Mouse (Mus musculus) R1 (cell line): ENCODE results near the gene Pou5f1.
"Not testable (repeated sequence)": the region's sequence is repeated elsewhere in the genome, so short reads cannot be mapped to it uniquely, and the experiment has no call there.

Experiments used
- DNase-seq: peaks from one replicate; pipeline ENCODE4 v3.0.0-alpha.2; 2018; ENCODE audit warnings: low read depth, low spot score

Pou5f1 gene

GRCm38 (mm10) chr17:35505776-35506175 is at the start of gene Pou5f1:
TSS of gene Pou5f1 (plus strand) at chr17:35506018.
- peak; percentile 96 for DNase-seq

DNA sequence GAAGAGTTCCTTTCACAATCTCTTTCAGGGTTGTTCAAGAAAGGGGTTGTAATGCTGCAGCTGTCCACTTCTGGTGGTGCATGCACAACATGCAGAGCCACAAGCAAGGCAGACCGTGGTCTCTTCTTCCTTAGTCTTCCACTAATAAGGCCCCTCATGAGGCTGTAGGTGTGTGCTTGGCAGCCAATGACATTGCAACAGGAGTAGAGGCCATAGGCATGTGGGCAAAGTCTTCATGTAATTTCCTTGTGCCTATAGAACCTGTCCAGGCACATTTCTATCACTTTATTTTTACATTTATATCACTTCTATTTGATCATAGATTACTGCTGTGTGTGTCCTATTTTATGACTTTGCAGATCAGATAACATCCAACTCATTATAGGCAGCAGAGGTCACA is 47.6 kb upstream of the Pou5f1 start:
- DNase-seq = not testable (repeated sequence)

- DNase-seq = not testable (repeated sequence)
Measured at GRCm38 (mm10) chr17:35460513-35461341, 45.1 kb upstream of the Pou5f1 start.

DNA sequence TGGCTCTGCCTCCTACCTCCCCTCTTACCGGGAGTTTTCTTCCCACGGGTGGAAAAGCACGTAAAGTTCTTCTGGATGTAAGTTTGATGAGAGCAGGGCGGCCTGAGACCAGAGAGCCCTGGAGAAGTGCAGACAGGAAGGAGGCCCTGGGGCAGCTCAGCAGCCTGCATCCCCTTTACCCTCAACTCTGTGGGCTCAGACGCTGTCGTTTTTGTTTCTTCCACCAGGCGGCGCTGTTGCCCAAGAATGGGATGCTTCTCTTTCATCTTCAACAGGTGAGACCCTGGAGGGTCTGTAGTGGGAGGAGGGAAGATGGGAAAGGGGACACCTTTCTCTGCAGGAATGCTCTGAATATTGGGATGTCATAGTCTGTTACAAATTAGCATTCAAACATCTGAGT is 40.2 kb upstream of the Pou5f1 start:
- peak; percentile 79 for DNase-seq

- DNase-seq = not testable (repeated sequence)
Measured at GRCm38 (mm10) chr17:35468936-35469335, 36.9 kb upstream of the Pou5f1 start.

- peak; percentile 46 for DNase-seq
Measured at GRCm38 (mm10) chr17:35469842-35470751, 35.7 kb upstream of the Pou5f1 start, which contains the start of gene H2-Q10. TSS of gene H2-Q10 (plus strand) at chr17:35470089.

- peak; percentile 70 for DNase-seq
Measured at GRCm38 (mm10) chr17:35484066-35484465, 21.8 kb upstream of the Pou5f1 start.

DNA sequence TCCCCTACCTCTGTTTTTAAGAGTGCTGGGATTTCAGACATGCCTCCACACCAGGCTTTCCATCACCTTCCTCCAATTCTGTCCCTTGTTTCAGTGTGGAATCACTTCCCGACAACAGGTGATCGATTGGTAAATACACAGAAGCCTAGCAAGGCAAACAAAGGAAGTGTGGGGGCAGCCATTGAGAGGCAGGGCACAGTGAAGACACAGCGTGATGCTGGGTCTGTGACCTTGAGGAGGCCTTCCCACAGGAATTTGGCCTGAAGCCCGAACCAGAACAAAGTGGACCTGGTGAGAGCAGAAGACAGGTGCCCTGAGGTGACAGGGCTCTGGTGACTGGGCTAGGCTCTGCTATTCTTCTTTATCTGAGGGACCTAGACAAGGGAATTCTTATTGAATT is 20.1 kb upstream of the Pou5f1 start:
- peak; percentile 95 for DNase-seq

- peak; percentile 78 for DNase-seq
Measured at GRCm38 (mm10) chr17:35486726-35487125, 19.1 kb upstream of the Pou5f1 start.

DNA sequence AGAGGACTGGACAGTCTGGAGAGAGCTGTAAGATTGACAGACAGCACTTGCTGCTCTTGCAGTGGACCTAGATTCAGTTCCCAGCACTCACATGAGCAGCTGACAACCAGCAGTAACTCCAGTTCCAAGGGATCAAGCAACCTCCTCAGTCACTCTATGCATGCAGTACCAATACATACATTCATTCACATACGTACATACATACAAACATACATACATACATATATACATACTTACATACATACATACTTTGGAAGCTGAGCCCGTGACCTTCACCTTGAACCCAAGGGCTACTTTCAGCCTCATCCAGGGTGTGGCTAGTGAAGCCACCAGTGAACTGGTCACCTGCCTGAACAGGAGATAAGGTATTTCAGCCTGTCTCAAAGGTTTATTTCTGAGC is 17.8 kb upstream of the Pou5f1 start:
- peak; percentile 52 for DNase-seq

DNA sequence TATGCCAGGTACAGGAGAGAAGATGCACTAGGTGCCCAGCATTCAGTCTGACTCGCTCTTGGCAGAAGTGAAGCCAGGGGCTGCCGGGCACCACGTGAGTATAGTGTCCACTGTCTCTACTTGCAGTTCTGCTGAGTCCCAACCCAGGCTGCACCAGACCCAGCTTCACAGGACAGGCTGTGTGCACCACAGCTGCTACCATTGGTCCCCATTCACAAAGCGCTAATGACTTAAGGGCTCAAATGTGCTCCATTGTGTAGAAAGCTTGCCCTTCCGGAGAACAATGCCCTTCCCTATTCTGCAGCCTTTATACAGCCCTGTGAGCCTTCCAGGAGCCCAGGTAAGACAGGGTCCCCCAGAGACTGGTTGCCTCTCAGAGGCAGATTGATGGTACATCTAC is 15.5 kb upstream of the Pou5f1 start:
- DNase-seq = peak; percentile 89

GRCm38 (mm10) chr17:35497124-35497523 is 8.7 kb upstream of the Pou5f1 start:
- peak; percentile 68 for DNase-seq

DNA sequence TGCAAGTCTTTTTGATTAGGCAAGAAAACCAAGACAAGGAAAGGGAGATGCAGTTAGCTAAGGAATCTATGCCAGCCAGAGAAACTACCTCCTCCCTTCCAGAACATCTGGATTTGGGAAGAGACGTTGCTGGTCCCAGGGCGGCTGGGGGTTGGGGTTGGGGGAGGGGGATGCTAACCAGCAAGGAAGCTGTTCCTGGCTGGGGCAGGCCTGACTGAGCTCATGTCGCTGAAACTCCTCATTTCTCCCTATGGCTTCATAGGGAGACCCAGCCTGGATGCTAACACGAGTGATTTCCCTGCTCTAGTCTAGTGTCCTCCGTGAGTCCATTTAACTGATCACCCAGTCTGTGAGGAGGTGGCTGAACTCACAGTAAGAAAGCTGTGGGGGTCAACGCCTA is 3.6 kb upstream of the Pou5f1 start:
- peak; percentile 85 for DNase-seq

GRCm38 (mm10) chr17:35502762-35503161 is 3.1 kb upstream of the Pou5f1 start:
- DNase-seq = peak; percentile 80

- DNase-seq = peak; percentile 99
Measured at GRCm38 (mm10) chr17:35503849-35504248, 2.0 kb upstream of the Pou5f1 start.

DNA sequence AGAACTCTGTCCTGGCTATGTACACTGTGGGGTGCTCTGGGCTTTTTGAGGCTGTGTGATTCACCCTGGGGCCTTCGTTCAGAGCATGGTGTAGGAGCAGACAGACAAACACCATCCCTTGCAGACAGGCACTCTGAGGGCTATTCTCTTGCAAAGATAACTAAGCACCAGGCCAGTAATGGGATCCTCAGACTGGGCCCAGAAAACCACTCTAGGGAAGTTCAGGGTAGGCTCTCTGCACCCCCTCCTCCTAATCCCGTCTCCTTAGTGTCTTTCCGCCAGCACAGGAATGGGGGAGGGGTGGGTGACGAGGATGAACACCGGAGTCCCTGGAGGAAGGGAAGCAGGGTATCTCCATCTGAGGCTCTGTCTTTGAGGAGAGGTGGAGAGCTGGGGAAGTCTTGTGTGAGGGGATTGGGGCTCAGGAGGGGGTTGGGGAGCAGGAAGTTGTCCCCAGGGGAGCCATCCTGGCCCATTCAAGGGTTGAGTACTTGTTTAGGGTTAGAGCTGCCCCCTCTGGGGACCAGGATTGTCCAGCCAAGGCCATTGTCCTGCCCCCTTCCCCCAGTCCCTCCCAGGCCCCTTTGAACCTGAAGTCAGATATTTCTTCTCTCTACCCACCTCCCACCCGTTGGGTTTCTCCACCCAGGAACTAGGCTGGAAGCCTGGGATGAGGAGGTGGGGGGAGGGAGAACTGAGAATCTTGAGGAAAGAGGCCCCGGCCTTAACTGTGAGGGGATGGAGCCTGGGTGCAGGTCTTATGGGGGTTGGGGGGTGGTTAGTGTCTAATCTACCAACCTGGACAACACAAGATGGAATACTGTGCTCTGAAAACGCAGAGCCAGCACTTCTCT is 963 bp upstream of the Pou5f1 start:
- DNase-seq = peak; percentile 99

GRCm38 (mm10) chr17:35506881-35507280 is 1.1 kb downstream of the Pou5f1 start:
- peak; percentile 67 for DNase-seq

DNA sequence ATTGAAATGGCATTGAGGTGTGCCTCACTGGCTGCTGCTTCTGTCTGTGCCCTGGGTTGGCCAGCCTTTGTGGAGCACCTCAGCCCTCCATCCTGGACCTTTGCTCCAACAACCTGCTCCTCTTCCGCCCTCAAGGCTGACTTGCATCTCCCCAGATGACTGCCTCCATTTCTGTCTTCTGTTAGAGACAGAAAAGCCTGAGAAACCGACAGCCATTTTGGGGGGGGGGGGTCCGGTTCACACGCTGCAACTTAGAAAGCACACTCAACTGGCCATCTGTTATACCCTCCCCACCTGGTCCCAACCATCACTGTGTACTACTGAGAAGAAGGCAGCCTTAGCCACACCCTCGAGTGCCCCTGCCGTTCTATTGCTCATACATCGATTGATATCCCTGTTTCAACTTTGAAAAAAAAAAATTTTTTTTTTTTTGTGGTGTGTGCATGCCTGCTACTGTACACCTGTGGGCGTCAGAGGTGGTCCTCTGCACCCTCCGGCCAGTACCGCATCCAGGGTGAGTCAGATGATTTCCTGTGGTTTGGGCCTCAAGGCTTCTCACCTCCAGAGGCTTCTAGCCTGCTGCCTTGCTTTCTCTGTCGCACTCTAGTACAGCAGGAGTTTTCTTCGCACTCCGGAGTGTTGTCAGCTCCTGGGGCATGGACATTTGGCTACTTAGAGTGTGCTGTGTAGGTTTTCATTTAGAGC is 1.9 kb downstream of the Pou5f1 start:
- peak; percentile 76 for DNase-seq

DNA sequence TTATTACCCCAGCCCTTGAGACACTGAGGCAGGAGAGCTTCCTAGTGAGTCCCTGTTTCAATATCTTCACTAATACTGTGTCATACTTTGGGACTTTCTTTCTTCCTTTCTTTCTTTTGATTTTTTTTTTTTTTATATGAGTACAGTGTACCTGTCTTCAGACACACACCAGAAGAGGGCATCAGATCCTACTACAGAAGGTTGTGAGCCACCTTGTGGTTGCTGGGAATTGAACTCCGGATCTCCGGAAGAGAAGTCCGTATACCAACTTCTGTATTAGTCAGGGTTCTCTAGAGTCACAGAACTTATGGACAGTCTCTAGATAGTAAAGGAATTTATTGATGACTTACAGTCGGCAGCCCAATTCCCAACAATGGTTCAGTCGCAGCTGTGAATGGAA is 2.5 kb downstream of the Pou5f1 start:
- peak; percentile 63 for DNase-seq

GRCm38 (mm10) chr17:35509284-35509683 is 3.5 kb downstream of the Pou5f1 start:
- DNase-seq = peak; percentile 99
